Mouse (Mus musculus) cerebellum, adult 9-10 months (tissue): ENCODE measurements around the gene Cc2d1b.

Experiments used
- DNase-seq: peaks from one replicate; pipeline ENCODE4 v3.0.0; 2022

Gene Cc2d1b

DNA sequence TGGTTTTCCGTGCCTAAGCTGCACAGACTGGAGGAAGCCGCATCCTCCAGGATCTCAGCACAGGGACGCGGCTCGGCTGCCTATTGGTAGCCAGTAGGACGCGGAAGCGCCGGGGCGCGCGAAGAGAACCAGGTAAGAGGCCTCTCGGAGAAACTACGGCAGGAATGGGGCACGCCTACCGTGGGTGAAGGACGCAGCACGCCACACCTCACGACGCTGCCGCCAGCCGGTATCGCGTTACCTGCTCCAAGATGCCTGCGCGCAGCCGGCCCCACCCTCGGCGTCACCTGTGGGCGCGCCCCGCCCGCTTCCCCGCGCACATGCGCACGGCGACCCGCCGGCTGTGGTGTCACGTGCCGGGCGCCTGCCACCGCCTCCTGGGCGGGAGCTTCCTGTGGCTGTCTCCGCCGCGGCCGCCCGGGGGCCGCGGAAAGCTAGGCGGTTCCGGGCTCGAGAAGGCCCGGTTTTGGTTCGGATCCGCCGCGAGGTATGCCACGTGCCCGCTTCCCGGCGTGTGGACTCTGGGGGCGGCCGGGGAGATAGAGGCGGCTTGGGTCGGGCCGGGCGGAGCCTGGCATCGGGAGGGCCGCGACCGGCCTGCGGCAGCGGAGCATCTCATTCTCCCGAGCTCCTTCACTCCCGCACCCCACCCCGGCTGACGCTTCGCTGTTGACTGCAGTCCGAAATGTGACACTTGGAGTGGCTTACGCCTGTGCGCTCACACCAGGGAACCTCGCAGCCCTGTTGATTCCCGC, at the start of gene Cc2d1b:
Gene Cc2d1b (plus strand): TSS at position 354 of the 755 bp plus-strand sequence.
- DNase-seq, result peak; percentile 94

DNA sequence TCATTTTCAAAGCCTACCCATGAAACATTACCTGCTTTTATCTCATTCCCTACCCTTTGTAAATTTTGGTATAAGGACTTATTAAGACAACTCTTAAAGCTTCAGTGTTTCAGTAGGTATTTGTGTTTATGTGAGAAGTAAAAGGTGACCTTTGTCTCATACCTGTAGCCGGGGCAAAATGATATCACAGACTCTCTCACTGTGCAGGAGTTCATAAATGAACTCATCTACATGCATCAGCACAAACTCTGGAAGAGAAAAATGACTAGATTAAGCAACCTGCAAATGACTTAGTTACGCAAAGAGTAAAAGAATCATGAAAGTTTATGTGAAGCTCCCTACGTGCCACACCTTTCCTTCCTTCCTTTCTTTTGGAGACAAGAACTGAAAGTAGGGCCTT, 47.1 kb upstream of the Cc2d1b start:
- no peak for DNase-seq

DNA sequence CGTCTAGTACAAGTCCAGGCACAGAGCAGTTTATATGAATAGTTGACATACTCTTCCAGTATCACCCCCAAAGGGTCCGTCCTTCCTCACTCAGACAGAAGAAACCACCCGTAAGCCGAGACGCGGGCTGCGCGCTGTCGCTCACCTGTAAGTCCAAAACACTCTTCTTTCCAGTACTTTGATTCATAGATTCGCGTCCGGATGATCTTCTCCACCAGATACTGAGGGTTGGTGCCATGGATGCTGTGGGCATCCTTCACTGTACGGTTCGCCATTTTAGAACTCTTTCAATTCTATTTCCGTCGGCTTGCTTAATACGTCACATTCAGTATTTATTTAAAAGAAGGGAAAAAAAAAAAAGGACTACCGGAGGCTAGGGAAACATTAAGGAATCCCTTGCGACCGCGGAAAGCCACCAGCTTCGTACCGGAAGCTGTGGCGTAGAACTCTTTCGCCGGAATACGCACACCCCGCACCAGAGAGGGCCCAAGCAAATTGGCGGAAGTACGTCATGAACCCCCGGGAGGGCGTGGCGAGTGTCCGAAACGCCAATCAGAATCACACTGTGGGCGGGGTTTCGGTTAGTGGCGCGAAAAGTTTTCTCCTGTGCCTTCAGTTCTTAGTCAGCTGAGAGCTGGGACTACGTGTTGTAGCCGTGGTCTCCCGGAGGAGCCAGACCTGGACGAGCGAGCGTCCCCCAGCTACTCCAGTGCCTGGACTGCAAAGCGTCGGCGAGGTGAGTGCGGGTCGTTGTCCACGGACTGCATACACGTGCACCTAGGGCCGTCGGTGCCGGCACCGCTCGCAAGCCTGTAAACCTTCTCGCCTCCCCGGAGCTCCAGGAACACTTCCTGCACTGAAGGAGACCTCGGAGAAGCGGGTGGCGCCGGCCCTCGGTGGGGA, 40.6 kb upstream of the Cc2d1b start, which contains the start of the genes Prpf38a and Orc1:
Gene Prpf38a (minus strand): TSS at position 497 of the 903 bp plus-strand sequence.
Gene Orc1 (plus strand): TSS at position 584 of the 903 bp plus-strand sequence.
- DNase-seq, result peak; percentile 95

DNA sequence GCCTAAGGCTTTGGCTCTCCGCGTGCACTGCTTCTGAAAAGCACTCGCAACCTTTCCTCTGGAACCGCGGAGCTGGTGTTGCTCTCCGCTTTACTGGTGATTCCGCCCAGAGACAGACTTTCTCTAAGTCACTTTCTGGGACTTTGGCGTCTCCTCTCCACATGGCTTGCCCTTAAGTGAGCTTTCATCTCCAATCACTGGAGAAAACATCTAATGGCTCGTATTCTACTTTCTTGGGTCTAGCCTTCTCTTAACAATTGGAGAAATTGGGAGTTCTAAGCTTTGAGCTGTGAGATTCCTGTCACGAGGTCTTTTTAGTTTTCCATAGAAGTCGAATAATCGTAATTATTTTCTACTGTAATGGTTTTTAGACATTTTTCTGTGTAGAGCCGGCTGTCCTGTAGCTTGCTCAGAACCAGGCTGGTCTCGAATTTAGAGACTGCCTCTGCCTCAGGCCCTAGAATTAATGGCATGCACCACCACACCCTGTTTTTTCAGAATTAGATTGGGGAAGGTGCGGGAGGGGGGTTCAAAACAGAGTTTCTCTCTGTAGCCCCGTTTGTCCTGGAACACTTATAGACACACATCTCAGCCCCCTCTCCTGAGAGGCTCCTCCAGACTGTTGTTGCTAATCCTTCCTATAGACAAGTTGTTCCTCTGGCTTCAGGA, 39.9 kb upstream of the Cc2d1b start:
- DNase-seq, result no peak

DNA sequence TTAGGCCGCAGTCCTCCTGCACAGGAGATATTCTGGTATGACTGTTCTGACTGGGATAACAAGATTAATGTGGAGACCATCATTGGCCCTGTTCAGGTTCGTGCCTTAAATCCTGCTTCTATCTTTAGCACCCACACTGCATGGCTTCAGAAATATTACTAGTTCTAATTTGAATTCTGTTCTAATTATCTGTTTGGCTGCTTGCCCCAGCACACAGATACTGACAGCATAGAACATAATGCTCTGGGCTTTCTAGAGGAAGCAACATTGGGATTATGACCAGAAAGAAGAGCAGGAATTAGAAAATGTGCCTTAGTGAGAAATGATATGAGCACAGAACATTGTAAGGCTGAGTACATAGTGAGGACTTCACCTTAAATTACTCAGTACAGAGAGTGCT, 26.4 kb upstream of the Cc2d1b start:
- peak; percentile 68 for DNase-seq

DNA sequence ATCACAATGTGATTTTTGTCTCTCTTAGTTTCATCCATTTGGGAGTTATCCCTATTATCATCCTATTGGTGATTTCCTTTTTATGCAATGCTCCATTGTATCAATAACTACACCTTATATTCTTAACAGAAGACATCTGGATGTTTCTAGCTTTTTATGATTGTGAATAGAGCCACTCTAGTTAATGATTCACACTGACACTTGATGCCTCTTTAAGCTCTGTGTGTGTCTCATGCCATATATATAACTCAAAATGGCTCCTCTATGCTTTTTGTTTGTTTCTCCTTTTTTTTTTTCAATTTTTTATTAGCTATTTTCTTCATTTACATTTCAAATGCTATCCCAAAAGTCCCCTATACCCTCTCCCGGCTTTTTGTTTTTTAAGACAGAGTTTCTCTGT, 24.0 kb upstream of the Cc2d1b start:
- no peak for DNase-seq

DNA sequence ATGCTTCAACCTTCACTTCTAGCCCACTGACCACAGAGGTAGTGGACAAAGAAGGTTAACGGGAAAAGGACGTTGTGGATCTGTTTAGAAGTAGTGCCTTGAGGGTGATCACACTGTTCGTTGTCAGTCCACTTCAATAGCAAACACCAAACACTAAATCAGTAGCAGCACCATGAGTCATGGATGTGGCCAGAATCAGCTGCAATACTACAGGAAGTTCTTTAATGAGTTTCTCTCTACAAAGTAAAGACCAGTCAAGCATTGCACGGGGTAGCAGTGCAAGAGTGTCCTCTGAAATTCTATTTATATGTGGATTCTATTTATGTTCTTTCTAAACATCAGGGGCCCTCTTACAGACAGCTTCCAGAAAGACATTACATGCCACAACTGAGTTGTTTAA, 21.4 kb upstream of the Cc2d1b start:
- DNase-seq, result no peak

DNA sequence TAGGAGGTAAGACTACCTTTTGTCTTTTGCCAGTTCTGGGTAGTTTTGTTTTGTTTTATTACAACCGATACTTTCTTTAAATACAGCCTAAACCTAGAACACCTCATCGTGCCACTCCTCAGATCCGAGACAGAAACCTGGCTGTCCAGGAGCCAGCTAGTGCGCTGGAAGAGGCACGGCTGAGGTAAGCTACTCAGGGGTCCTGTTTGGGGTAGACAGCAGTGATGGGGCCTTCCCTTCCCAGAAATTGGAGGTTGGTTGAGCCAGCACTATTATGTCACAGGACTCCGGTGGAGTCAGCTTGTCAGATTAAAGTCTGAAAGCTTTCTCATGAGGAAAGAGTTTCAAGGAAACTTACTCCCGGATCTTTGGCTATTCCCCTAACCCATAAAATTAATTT, 17.9 kb upstream of the Cc2d1b start:
- no peak for DNase-seq

DNA sequence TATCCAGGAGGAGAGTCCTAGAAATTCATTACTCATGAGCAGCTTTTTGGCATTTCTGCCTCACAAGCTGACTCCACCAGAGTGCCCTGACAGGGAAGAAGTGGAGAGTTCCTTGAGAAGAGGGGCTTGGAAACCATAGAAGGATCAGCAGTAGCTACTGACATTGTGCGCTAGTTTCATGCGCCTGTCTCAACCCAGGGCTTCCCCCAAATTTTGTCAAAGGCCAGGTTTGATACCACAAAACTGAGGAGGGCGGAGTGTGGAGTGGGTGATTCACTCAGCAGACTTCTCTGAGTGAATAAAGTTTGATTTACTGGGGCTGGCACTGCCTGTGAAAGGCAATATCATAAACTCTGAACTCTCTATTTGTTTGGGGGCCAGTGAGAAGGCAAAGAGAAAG, 11.1 kb upstream of the Cc2d1b start:
- DNase-seq, result no peak

DNA sequence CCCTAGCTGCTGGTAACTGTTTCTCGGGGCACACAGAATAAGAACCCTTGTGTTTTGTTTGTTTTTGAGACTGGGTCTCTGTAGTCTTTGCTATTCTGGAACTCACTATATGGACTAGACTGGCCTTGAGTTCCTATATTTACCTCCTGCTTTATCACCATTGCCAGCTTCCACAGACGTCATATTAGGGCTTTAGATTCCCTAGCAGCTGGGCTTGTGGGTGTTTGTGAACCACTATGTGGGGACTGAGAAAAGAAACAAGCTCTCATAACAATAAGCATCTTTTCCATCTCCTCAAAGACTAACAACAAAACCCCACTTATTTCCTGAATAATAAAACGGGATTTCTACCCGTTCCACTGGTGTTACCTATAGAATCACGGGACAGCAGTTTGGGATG, 8.8 kb upstream of the Cc2d1b start:
- no peak for DNase-seq

DNA sequence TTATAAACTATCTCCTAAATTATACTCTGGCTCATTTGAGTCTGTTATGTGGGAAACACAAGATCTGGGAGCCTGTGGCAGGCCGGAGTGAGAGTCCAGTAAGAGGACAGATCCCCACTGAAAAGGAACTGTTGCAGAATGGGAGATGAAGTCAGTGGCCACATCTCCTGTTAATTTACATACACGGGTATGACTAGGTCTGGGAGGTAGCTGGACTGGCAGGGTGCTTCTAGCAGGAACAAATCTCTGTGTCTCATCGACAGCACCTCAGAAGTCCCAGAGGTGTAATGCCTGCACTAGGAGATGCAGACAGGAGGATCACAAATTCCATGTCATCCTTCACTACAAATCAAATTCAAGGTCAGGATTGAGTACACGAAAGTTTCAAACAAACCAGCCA, 1.2 kb upstream of the Cc2d1b start:
- no peak for DNase-seq

DNA sequence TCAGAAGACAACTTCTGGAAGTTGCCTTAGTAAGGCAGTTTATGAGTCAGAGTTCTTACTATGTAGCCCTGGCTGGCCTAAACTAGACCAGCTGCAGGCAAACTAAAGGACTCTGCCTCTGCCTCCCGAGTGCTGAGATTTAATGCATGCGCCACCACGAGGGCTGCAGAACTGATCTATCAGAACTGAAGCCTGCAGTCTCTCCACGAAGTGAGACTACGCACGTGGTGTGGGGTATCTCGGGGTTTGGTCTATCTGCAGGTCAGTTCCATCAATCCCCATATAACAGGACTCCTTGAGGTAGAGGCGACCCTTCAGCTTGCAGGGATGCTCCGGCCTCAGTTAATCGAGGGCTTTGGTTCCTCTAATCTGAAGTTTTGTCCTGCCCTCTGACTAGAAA, 575 bp upstream of the Cc2d1b start:
- DNase-seq, result no peak

DNA sequence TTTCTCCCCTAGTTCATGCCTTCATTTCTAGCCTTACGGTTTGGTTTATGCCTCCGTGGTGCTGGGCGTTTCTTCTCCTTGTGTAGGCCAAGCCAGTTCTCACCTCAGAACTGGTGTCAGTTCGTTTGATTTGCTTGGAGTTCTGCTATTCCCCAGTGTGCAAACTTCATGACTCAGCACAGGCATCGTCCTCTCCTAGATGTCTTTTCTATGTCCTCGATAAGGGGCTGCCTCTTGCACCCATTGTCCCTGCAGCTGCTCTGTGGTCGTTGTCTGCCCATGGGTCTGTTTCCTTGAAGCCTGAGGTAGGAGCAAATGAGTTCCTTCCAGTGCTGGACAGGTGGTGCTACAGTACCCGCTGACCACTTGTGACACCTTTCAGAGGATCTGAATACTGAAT, 796 bp downstream of the Cc2d1b start:
- peak; percentile 47 for DNase-seq

DNA sequence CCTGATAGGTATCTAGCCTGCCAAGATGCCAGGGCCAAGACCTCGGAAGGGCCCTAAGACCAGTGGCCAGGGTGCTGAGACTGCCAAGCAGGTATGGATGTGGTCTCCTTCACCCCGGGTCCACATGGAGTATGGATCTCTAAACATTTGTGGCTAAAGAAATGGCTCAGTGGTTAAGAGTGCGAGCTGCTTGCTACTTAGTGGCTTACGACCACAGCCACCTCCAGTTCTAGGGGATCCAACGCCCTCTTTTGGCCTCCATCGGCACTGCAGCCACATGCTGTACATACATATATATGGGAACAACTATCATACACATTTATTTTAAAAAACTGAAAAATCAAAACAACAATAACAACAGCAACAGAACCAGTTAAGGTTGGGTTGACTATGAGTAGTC, 1.8 kb downstream of the Cc2d1b start:
- DNase-seq, result peak; percentile 42

DNA sequence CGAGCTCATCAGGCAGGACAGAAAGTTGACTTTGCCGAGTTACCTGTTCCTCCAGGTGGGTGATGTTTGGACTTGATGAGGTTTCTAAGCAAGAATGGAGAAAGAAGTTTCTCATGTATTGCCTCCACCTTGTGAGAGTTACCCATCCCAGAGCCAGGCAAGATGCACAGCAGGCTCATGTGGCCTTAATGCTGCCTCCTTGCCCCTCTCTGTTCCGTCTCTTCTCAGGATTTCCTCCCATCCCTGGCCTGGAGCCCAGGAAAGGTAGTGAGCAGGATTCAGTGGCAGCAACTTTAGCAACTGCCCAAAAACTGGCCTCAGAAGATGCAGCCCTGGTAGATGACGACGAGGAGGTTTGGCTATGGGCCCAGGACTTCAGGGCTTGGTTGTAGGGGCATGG, 7.3 kb downstream of the Cc2d1b start:
- no peak for DNase-seq

DNA sequence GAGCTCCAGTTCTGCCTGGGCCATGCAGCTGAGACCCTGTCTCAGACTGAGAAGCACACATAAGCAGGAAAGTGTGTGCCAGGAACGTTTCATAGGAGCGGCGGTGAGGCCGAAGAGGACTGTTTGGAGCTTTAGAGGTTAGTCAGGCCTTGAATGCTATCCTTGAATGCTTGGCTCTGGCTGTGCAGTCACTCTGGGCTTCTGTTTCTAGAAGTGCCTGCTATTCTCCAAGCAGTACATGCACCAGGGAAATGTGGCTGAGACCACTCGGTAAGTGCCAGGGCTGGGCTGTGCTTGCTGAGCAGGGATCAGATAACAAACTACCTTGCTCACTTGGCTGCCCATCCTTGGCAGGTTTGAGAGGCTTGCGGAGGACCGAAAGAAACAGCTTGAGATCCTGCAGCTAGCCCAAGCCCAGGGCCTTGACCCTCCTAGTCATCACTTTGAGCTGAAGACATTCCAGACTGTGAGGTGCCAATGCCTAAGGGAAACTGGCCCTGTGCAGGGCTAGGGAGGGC, 9.7 kb downstream of the Cc2d1b start:
- DNase-seq, result no peak

DNA sequence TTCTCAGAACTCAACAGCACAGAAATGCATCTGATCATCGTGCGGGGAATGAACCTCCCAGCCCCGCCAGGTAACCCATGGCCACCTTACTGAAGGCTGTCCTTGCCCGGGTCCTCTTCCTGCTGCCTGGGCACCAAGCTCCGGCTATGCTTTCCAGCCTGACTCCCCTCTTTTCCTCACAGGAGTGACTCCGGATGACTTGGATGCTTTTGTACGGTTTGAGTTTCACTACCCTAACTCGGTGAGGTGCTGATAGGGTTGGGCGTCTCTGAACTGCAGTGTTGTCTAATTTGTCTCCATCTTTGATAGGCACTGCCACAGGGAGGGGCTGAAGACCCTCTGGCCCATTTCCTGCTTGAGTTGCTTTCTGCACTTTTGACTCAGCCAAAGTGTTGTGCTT, 10.4 kb downstream of the Cc2d1b start:
- DNase-seq, result no peak

DNA sequence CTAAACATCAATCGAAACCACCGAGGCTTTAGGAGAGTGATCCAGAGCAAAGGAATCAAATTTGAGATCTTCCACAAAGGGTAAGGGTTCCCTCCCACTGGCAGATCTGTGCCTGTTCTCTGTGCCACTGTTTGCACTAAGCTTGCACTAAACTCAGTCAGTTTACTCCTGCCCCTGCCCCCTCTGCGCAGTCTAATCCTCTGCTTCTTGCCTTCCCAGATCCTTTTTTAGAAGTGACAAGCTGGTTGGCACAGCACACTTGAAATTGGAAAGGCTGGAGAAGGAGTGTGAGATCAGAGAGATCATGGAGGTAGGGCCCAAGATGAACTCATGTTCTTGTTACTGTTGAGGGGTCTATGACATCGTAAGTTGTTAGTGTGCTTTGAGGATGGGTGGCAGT, 11.9 kb downstream of the Cc2d1b start:
- DNase-seq, result no peak

DNA sequence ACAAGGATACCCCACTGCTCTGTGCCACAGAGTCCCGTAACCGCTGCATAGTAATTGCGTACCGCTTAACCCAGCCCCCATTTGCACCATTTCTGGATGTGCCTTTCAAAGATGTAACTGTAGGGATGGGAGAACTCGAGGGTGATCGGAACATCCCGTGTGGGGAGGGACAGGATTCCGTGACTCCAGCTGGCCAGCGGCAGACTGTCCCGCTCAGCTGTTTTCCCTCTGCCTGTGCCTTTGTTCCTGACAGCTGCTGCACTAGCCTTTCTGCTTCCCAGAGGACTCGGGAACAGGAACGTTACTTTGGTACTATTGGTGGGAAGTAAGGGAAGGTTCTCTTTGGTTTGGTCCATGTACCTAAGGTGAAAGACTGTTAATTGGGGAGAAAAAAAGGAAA, 14.0 kb downstream of the Cc2d1b start:
- no peak for DNase-seq

DNA sequence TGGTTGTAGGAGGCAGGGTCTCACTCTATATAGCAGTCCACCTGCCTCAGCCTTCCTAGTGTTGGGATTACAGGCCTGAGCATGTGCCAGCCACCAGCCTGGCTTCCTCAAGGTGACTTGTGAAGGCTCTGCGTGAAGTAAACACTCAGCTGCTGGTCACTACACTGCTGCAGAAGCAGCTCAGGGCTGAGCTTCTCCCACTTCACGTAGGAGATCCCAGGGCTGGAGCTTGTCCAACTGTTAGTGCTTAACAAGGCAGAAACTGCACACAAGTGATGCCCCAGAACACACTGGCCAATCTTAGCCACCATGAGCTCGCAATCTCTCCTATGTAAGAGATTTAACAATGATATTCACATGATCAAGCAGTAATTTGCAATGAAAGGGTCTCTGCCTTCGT, 15.0 kb downstream of the Cc2d1b start:
- DNase-seq, result no peak

DNA sequence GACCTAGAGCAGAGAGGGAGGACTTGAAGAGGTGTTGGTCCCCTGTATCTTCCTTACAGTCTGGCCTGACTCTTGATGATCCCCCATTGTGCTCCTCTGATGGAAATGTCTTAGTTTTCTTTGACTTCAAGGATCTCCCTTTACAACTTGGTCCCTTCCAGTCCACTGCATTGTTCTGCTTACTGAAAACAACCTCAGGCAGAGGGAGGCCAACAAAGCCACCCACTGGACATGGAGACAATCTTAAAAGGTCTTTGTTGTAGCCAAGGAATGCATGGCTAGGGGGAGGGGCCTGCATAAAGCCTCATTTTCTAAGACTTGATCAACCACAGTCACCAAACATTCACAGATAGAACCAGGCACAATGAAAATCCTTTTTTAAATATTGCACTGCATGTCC, 15.4 kb downstream of the Cc2d1b start:
- DNase-seq, result no peak

DNA sequence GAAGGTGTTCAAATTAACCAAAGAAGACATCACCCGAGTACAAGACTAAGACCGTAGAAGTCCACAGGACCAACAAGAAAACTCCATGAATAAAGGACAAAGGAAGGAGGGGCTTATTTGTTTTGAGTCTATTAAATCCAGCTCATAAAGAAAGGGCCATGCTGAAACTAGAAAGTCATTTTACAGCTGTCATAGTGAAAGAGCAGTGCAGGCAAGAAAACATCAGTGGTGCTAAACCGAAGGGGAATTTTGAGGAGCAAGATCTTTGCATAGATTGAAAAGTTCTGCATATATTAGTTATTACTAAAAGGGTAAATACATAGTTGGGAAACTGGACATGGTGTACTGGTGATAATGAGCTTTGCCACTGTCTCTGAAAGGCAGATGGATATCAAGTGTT, 18.0 kb downstream of the Cc2d1b start:
- no peak for DNase-seq

DNA sequence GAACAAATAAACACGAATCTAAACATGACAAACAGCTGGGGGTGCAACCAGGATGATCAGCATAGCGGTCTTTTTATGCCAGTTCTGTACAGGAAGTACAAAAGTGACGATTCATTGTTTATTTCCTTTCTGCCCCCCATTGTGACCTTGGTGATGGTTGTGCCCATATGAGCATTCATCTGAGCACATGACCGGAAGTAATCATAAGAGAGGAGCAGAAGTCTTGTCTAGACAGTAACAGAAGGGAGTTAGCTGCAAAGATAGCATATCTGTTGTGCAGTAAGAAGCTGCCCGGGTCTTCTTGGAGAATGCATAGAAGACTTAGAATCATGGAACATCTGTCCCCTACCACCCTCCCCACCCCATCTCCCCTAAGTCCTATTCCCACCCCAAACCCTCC, 19.0 kb downstream of the Cc2d1b start:
- DNase-seq, result no peak
